Mouse (Mus musculus): Measurements from ENCODE around the gene Chmp3. TPM values are rescaled to one million over a fixed set of nuclear protein-coding genes. Genes with fewer than 3 reads are reported as not detected.

The Chmp3 gene
- polyA plus RNA-seq (2017; shearing (Covaris generic)) = 100 to 1,000 TPM in 1 of 2 experiments, 10 to 100 TPM in 1; 73.3 to 112 TPM

DNA sequence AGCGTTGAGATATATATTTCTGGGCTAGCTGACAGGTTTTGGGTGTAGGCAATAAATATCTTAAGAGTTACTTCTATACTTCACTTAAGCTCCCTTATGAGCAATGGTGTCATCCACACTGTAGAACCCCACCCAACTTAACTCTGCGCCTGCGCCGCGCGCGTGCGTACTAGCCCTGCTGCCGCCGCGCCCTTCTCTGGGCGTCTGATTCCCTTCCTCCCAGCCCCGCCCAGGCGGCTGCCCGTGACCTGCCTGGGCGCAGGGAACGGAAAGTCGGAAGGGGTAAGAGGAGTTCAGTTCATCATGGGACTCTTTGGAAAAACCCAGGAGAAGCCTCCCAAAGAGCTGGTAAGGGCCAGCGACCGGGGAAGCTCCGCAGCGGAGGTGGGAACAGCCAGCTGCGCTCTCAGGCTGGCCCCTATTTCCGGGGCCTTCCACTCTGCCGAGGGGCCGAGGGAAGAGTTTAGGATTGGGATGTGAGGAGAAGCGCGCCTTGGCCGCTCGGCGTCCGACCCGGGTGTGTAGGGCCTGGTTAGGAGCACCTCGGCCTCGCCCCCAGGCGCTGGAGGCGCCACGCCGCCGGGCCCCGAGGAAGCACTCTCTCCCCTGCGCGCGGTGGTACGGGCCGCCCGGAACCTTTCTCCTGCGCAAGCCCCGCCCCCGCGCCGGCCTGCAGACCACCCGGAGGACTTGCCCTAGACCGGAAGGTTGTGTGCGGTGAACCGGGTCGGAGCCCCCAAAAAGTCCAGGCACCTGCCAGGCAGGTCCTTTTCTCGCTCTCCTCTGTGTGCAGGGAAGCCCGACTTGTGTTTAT, at the start of gene Chmp3:
Gene Chmp3, plus strand, starts transcription at position 112 of the 814 bp plus-strand sequence.
- ATAC-seq = peak; percentile 92

- ATAC-seq = peak; percentile 33
These were observed 49.1 kb upstream of the Chmp3 start for GRCm38 (mm10) chr6:71494341-71495020.

- peak; percentile 68 for ATAC-seq
These were observed 43.0 kb upstream of the Chmp3 start for GRCm38 (mm10) chr6:71500575-71500974.

DNA sequence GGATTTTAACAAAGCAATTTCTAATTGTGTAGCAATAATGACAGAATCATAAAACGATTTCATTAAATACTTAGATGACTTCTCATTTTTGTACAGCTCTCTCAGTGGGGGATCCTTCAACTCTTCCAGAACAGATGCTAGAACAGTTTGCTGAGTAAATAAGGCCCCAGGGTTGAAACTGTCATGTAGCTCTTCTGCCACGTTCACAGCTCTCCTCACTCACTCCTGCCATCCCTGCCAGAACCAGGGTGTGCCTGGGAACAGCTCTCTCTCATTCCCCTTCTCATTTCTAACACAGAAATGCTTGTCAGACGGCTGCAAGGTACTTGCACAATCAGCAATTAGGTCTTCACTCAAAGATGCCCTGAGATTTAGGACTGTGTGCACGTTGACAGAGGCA, 40.6 kb upstream of the Chmp3 start:
- ATAC-seq = no peak

GRCm38 (mm10) chr6:71503670-71504069, 39.9 kb upstream of the Chmp3 start:
- no peak for ATAC-seq

DNA sequence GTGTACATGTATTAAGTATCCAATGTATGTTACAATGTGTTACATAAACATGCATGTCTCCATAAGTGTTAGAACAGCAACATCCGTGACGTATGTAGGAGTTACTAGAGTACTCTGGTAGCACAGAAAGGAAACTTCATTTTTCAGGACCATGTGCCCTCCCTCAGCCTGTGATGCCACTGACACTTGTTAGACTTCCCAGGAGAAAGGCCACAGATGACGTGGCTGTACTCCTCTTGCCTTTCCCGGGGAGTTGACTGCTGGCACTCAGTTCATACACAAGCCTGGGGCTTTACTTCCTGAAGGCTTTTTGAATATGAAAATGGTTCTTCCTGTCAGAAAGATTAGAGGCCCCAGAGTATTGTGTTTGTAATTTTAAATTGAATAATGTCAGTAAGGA, 39.5 kb upstream of the Chmp3 start:
- ATAC-seq = no peak

- ATAC-seq = no peak
These were observed 37.9 kb upstream of the Chmp3 start for GRCm38 (mm10) chr6:71505671-71506070.

DNA sequence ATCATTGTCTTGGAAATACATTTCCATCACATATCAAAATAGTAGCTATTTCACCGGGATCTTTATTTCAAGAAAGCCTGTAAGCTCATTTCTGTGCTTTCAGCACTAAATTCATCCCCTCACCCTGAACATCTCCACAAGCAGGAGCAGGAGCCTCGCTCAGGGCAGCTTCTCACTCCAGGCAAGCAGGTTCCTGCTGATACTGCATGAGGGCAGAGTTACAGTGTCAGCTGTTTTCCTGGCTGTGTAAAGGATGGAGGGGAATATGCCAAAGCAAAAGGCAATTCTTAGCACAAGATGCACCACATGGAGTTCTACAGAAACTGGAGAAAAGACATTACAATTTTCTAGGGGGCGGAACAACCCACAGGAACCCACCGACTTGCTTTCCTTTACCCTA, 24.1 kb upstream of the Chmp3 start:
- no peak for ATAC-seq

DNA sequence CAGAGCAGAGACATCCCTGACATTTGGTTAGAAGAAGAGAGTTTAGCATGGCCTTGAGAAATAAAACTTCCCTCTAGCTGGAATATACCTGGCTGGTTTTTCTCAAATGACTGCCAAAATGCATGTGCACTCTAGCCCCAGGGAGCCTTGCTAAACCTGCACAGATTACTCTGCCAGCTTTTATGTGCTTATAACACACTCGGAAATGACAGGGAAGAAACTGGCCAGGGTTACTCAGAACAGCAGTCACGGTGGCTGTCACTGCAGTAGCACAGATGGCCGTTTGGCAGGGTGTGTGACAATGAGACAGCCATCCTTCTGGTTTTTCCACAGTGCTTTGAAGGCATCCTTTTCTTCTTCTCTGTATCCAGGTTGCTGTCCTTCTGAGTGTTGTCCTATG, 18.0 kb upstream of the Chmp3 start:
- no peak for ATAC-seq

GRCm38 (mm10) chr6:71527056-71527455, 16.5 kb upstream of the Chmp3 start:
- no peak for ATAC-seq

DNA sequence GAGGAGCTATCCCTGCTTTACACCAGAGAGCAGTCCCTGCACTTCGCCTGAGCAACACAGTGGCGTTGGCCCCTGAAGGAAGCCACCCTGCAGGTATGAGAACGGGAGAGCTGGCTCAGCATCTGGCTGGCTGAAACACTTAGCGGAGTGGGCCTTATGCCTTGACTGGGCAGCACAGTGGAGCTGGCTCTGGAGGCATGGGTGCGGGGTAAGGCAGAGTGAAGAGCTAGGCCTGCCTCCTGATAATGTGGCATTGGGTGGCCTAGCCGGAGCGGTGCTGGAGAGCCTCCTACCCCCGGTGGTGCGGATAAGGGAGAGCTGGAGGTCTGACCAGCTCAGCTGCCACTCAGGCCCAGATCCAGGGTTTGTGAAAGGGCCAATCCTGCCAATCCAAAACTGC, 15.8 kb upstream of the Chmp3 start:
- no peak for ATAC-seq

DNA sequence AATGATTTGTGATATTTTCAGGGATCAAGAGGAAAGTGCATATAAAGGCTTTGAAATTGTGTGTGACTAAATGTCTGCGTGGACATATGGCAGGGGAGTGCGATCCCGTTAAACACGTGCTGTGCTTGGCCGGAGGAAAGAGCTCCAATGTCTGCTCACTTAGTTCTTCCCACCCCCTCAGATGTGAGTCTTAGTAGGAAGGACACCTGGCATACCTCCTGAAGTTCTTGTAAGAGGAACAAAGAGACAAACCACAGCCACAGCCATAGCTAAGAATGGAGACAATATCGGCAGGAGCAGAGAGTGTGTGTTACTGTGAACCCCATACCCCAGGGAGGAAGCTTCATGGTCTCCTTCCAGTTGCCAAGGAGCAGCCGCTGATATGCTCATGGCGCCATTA, 13.4 kb upstream of the Chmp3 start:
- ATAC-seq = no peak

GRCm38 (mm10) chr6:71537286-71537685, 6.3 kb upstream of the Chmp3 start:
- ATAC-seq = no peak

DNA sequence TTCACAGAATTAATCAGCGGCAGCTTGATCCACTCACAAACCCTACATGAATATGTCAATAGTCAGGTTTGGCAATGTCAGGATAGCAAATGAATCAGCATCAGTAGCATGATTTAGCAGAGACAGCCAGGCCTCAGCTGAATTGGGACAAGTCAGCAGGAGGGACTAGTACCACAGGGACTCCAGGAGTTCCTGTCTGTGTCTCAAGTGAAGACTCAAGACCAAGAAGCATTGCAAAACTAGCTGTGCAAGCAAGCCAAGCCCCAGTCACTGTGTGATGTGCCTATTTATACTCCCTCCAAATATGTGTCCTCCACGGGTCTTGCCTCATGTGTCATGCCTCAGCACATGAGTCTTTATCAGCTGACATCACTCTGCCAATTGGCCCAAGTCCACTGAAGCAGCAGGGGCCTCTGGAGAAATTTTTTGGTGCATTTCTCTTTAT, 11.9 kb downstream of the Chmp3 start:
- ATAC-seq = no peak

- no peak for ATAC-seq
These were observed 13.2 kb downstream of the Chmp3 start for GRCm38 (mm10) chr6:71556826-71557225.

GRCm38 (mm10) chr6:71568616-71569015, 25.0 kb downstream of the Chmp3 start:
- no peak for ATAC-seq

GRCm38 (mm10) chr6:71569025-71569424, 25.4 kb downstream of the Chmp3 start:
- no peak for ATAC-seq

DNA sequence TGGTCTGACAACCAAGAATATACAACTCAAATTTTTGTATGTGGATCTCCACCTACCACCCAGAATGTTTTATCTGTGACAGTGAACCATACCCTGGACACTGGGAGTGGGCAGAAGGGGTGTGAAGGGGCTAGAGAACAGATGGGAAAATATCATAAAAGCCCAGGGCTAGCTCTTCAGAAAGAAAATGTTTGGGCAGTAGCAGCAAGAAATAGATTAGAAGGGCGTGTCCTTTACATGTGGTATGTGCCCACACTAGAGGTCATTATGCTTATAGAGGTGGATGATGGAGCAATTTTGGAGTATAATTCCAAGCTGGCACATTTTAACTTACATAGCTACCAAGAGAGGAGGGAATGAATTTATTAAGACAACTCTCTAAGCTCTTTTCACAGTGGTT, 31.8 kb downstream of the Chmp3 start:
- no peak for ATAC-seq

DNA sequence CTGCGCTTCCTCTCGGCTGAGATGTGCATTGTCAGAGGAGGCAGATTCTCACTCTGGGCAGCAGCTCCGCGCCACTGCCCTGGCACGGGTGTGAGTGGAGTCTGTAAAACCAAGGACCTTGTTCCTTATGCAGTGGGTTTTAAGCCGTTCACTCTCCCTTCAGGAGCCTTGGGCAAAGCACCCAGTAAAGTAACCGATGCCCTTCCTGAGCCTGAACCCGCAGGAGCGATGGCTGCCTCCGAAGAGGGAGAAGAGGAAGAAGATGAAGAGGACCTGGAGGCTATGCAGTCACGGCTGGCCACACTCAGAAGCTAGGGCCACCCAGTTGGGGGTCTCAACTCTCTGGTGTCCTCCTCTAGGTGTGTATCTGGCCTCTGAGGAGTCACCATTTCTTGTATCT, 35.9 kb downstream of the Chmp3 start:
- no peak for ATAC-seq

DNA sequence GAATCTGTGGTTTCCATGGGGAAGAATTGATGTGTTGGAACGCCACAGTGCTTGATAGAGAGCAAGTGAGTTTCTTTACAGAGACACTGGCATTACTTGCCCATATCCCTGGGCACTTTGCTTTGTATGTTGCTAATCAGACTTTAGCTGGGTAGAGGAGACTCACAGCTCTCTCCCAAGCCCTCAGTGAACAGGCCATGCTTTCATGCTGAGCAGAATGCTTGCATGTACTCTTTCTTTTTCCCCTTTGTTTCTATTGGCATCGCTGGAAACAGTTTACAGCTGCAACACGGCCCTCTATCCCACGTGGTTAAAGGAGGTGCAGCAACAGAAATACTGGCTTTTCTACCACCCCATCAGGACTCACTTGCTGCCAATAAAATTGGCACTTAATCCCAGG, 39.6 kb downstream of the Chmp3 start:
- ATAC-seq = no peak

- no peak for ATAC-seq
These were observed 45.8 kb downstream of the Chmp3 start for GRCm38 (mm10) chr6:71589401-71589800.

- no peak for ATAC-seq
These were observed 46.6 kb downstream of the Chmp3 start for GRCm38 (mm10) chr6:71590154-71590553.

- no peak for ATAC-seq
These were observed 64.2 kb downstream of the Chmp3 start for GRCm38 (mm10) chr6:71607756-71608155.

DNA sequence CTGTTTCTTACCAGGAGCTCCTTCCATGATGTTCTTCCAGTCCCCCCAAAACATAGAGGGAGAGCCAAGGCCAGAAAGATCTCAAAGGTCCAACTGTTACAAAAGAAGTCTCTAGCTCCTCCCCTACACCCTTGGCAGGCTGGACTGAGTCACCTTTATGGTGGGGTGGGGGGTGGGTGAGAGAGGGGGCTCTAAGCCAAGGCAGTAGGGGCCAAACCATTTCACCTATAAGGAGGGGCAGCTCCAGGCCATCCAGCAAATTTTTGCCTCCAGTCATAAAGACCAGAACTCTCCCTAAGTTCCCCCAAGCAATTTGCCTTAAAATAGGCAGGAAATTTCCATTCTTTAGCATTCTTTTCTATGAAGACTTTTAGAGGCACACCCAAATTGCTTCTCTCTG, 65.4 kb downstream of the Chmp3 start:
- no peak for ATAC-seq
